Mouse (Mus musculus) C2C12 (cell line): ENCODE data around the gene Ddb1.

ENCODE experiments used
- CEBPB ChIP-seq: IDR thresholded peaks from one replicate; pipeline ENCODE4 v1.6.1; 2011; ENCODE audit warnings: low read depth, mild to moderate bottlenecking, control low read depth, moderate library complexity
- CTCF ChIP-seq: IDR thresholded peaks from one replicate; pipeline ENCODE4 v1.5.1; 2011; ENCODE audit not compliant: control insufficient read depth, insufficient read depth, insufficient read length
- MYOG ChIP-seq: IDR thresholded peaks from one replicate; pipeline ENCODE4 v1.6.1; 2011; ENCODE audit not compliant: control insufficient read depth, insufficient read length; ENCODE audit errors: extremely low read depth
- USF1 ChIP-seq: IDR thresholded peaks from one replicate; pipeline ENCODE4 v1.6.1; 2011; ENCODE audit warnings: low read depth, mild to moderate bottlenecking, control low read depth, moderate library complexity

DNA sequence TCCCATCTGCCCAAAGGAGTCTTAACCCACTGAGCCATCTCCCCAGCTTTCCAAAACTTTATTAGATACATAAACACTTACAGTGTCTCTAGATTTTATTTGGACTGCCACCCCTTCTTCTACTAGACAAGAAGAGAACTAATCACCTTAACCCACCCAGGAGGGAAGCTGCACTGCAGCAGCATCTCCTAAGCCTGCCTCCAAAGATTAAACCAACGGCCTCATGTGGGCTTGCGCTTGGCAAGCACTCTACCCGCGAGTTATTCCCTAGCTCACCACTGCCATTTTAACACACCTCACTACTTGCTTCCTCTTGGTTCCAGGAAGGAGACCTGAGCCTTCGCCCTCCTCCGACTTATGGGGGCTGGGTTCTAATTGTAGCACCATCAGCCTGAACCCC, 40.8 kb upstream of the Ddb1 start:
- no peak for TF ChIP-seq CTCF
- TF ChIP-seq CEBPB: no peak
- no peak for TF ChIP-seq USF1
- no peak for TF ChIP-seq MYOG
